Mouse (Mus musculus): Measurements from ENCODE around the gene Pdzd4. TPM values are rescaled to one million over a fixed set of nuclear protein-coding genes. Genes with fewer than 3 reads are reported as not detected.

The Pdzd4 gene
- polyA plus RNA-seq (2014; fragmentation: Nextera tagmentation; extraction: Ambion mirVana): 1.1 and 1.2 TPM in 2 replicates

GRCm38 (mm10) chrX:73824185-73825151 is at the start of gene Pdzd4:
Gene Pdzd4 (minus strand): TSS chrX:73824969.
- peak; percentile 87 for ATAC-seq (replicated peaks; ENCODE audit: low FRiP score, low TSS enrichment, low read depth)
- H3K27me3 ChIP-seq (replicated peaks; ENCODE audit: control insufficient read depth, insufficient read depth, low read length): peaks cover 28% of the 10 kb centered on the region
- no peaks in the 10 kb centered on the region for H3K36me3 ChIP-seq (ENCODE audit: control insufficient read depth, insufficient read depth, low read length)
- peak within 1 kb of the TSS; percentile 53 for H3K4me3 ChIP-seq (ENCODE audit: low read depth, low read length)
- H3K9me3 ChIP-seq (ENCODE audit: control insufficient read depth, low read length): no peaks in the 10 kb centered on the region
- WGBS: 17% methylated on average over 54 of the region's 84 CpGs
- peak within 1 kb of the TSS; percentile 55 for H3K4me2 ChIP-seq (ENCODE audit: low read length)
- H3K4me1 ChIP-seq (replicated peaks; ENCODE audit: control insufficient read depth, insufficient read depth, low read length): no peaks in the 10 kb centered on the region
- peak; percentile 76 for DNase-seq (ENCODE audit: low spot score)
- H3K9ac ChIP-seq (ENCODE audit: low read length): peak within 1 kb of the TSS; percentile 52
- H3K27ac ChIP-seq (ENCODE audit: low read depth): peak within 1 kb of the TSS; percentile 22; the same call in 1 of the 2 replicates

GRCm38 (mm10) chrX:73871956-73872355 is 47.2 kb upstream of the Pdzd4 start:
- H3K4me3 ChIP-seq (ENCODE audit: low read depth, low read length): no peak overlapping the region
- no peak for ATAC-seq (replicated peaks; ENCODE audit: low FRiP score, low TSS enrichment, low read depth)
- H3K27ac ChIP-seq (ENCODE audit: low read depth): no peak overlapping the region
- H3K36me3 ChIP-seq (ENCODE audit: control insufficient read depth, insufficient read depth, low read length): no peaks in the 10 kb centered on the region
- H3K27me3 ChIP-seq (replicated peaks; ENCODE audit: control insufficient read depth, insufficient read depth, low read length): no peaks in the 10 kb centered on the region
- WGBS: 17% methylated on average over 1 of the region's 1 CpGs
- no peak for DNase-seq (ENCODE audit: low spot score)
- no peak overlapping the region for H3K4me2 ChIP-seq (ENCODE audit: low read length)
- H3K9me3 ChIP-seq (ENCODE audit: control insufficient read depth, low read length): no peaks in the 10 kb centered on the region
- H3K9ac ChIP-seq (ENCODE audit: low read length): no peak overlapping the region
- H3K4me1 ChIP-seq (replicated peaks; ENCODE audit: control insufficient read depth, insufficient read depth, low read length): no peaks in the 10 kb centered on the region

GRCm38 (mm10) chrX:73871474-73871873 is 46.7 kb upstream of the Pdzd4 start:
- Histone ChIP-seq H3K9me3 (ENCODE audit: control insufficient read depth, low read length) (no peaks in the 10 kb centered on the region), H3K4me1 (replicated peaks; ENCODE audit: control insufficient read depth, insufficient read depth, low read length) (no peaks in the 10 kb centered on the region), H3K9ac (ENCODE audit: low read length) (no peak overlapping the region), H3K27ac (ENCODE audit: low read depth) (no peak overlapping the region), H3K36me3 (ENCODE audit: control insufficient read depth, insufficient read depth, low read length) (no peaks in the 10 kb centered on the region), H3K4me2 (ENCODE audit: low read length) (no peak overlapping the region), H3K4me3 (ENCODE audit: low read depth, low read length) (no peak overlapping the region), H3K27me3 (replicated peaks; ENCODE audit: control insufficient read depth, insufficient read depth, low read length) (no peaks in the 10 kb centered on the region)
- DNase-seq (ENCODE audit: low spot score) (no peak), ATAC-seq (replicated peaks; ENCODE audit: low FRiP score, low TSS enrichment, low read depth) (no peak)

- no peaks in the 10 kb centered on the region for H3K9me3 ChIP-seq (ENCODE audit: control insufficient read depth, low read length)
- no peak overlapping the region for H3K9ac ChIP-seq (ENCODE audit: low read length)
- H3K27ac ChIP-seq (ENCODE audit: low read depth): no peak overlapping the region
- WGBS: 12% methylated on average over 5 of the region's 5 CpGs
- H3K27me3 ChIP-seq (replicated peaks; ENCODE audit: control insufficient read depth, insufficient read depth, low read length): no peaks in the 10 kb centered on the region
- DNase-seq (ENCODE audit: low spot score) (peak; percentile 83), ATAC-seq (replicated peaks; ENCODE audit: low FRiP score, low TSS enrichment, low read depth) (no peak)
- no peak overlapping the region for H3K4me3 ChIP-seq (ENCODE audit: low read depth, low read length)
- no peaks in the 10 kb centered on the region for H3K4me1 ChIP-seq (replicated peaks; ENCODE audit: control insufficient read depth, insufficient read depth, low read length)
- no peaks in the 10 kb centered on the region for H3K36me3 ChIP-seq (ENCODE audit: control insufficient read depth, insufficient read depth, low read length)
- H3K4me2 ChIP-seq (ENCODE audit: low read length): no peak overlapping the region
These were observed 44.6 kb upstream of the Pdzd4 start for GRCm38 (mm10) chrX:73869334-73869733.

GRCm38 (mm10) chrX:73867852-73868251 is 43.1 kb upstream of the Pdzd4 start:
- no peaks in the 10 kb centered on the region for H3K4me1 ChIP-seq (replicated peaks; ENCODE audit: control insufficient read depth, insufficient read depth, low read length)
- no peak for DNase-seq (ENCODE audit: low spot score)
- H3K27me3 ChIP-seq (replicated peaks; ENCODE audit: control insufficient read depth, insufficient read depth, low read length): no peaks in the 10 kb centered on the region
- no peaks in the 10 kb centered on the region for H3K9me3 ChIP-seq (ENCODE audit: control insufficient read depth, low read length)
- no peak overlapping the region for H3K4me3 ChIP-seq (ENCODE audit: low read depth, low read length)
- H3K27ac ChIP-seq (ENCODE audit: low read depth): no peak overlapping the region
- ATAC-seq (replicated peaks; ENCODE audit: low FRiP score, low TSS enrichment, low read depth): no peak
- 75% methylated on average over 1 of the region's 1 CpGs for WGBS
- no peak overlapping the region for H3K4me2 ChIP-seq (ENCODE audit: low read length)
- H3K36me3 ChIP-seq (ENCODE audit: control insufficient read depth, insufficient read depth, low read length): no peaks in the 10 kb centered on the region
- no peak overlapping the region for H3K9ac ChIP-seq (ENCODE audit: low read length)

DNA sequence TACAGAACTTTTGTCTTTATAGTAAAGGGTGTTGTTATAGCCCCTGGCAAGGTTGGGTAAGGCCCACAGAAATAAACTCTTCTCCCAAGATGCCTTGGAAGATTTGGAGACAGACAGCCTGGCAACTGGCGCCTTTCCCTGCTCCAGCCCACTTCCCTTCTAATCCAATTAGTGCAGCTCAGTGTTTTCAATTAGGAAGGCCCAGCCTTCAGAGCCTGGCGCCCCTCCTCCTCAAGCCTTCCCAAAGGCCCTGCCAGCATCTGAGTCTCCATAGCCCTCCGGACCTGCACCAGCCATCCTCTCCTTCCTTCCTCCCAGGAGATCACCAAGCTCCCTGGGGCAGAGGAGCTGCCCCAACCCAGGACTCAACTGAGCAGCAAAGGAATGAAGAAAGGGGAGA is 42.5 kb upstream of the Pdzd4 start:
- WGBS: 25% methylated on average over 3 of the region's 3 CpGs
- Histone ChIP-seq H3K4me2 (ENCODE audit: low read length) (no peak overlapping the region), H3K9me3 (ENCODE audit: control insufficient read depth, low read length) (no peaks in the 10 kb centered on the region), H3K9ac (ENCODE audit: low read length) (no peak overlapping the region), H3K27ac (ENCODE audit: low read depth) (no peak overlapping the region), H3K4me3 (ENCODE audit: low read depth, low read length) (no peak overlapping the region), H3K36me3 (ENCODE audit: control insufficient read depth, insufficient read depth, low read length) (no peaks in the 10 kb centered on the region), H3K27me3 (replicated peaks; ENCODE audit: control insufficient read depth, insufficient read depth, low read length) (no peaks in the 10 kb centered on the region), H3K4me1 (replicated peaks; ENCODE audit: control insufficient read depth, insufficient read depth, low read length) (no peaks in the 10 kb centered on the region)
- ATAC-seq (replicated peaks; ENCODE audit: low FRiP score, low TSS enrichment, low read depth): no peak
- no peak for DNase-seq (ENCODE audit: low spot score)

- Histone ChIP-seq H3K4me1 (replicated peaks; ENCODE audit: control insufficient read depth, insufficient read depth, low read length) (no peaks in the 10 kb centered on the region), H3K27me3 (replicated peaks; ENCODE audit: control insufficient read depth, insufficient read depth, low read length) (no peaks in the 10 kb centered on the region), H3K27ac (ENCODE audit: low read depth) (no peak overlapping the region), H3K4me2 (ENCODE audit: low read length) (no peak overlapping the region), H3K9me3 (ENCODE audit: control insufficient read depth, low read length) (no peaks in the 10 kb centered on the region), H3K4me3 (ENCODE audit: low read depth, low read length) (no peak overlapping the region), H3K36me3 (ENCODE audit: control insufficient read depth, insufficient read depth, low read length) (no peaks in the 10 kb centered on the region), H3K9ac (ENCODE audit: low read length) (no peak overlapping the region)
- DNase-seq (ENCODE audit: low spot score) (no peak), ATAC-seq (replicated peaks; ENCODE audit: low FRiP score, low TSS enrichment, low read depth) (no peak)
- 51% methylated on average over 3 of the region's 3 CpGs for WGBS
These were observed 39.9 kb upstream of the Pdzd4 start for GRCm38 (mm10) chrX:73864692-73865091.

GRCm38 (mm10) chrX:73855087-73855408 is 30.3 kb upstream of the Pdzd4 start:
- H3K9me3 ChIP-seq (ENCODE audit: control insufficient read depth, low read length): no peaks in the 10 kb centered on the region
- no peak overlapping the region for H3K9ac ChIP-seq (ENCODE audit: low read length)
- no peak overlapping the region for H3K27ac ChIP-seq (ENCODE audit: low read depth)
- no peak for DNase-seq (ENCODE audit: low spot score)
- no peak overlapping the region for H3K4me3 ChIP-seq (ENCODE audit: low read depth, low read length)
- no peak for ATAC-seq (replicated peaks; ENCODE audit: low FRiP score, low TSS enrichment, low read depth)
- no peaks in the 10 kb centered on the region for H3K27me3 ChIP-seq (replicated peaks; ENCODE audit: control insufficient read depth, insufficient read depth, low read length)
- 73% methylated on average over 3 of the region's 3 CpGs for WGBS
- no peaks in the 10 kb centered on the region for H3K36me3 ChIP-seq (ENCODE audit: control insufficient read depth, insufficient read depth, low read length)
- H3K4me2 ChIP-seq (ENCODE audit: low read length): no peak overlapping the region
- no peaks in the 10 kb centered on the region for H3K4me1 ChIP-seq (replicated peaks; ENCODE audit: control insufficient read depth, insufficient read depth, low read length)

All from intestine, embryonic 14.5 days (tissue).